11 mouse cellular contexts compared by ENCODE assay signal in genomic region chr10:8998758-8999398, GRCm38 (mm10).
DNase-seq lines count a peak whose midpoint lies in the region; ATAC-seq and TF ChIP-seq lines count a peak whose summit lies in the region.
"Had no signal": no experiment of that assay in that cellular context is flagged by ENCODE, and none has a peak within 500 bp of the region (broad histone marks: within the 10 kb centered on the region; RNA-seq: fewer than 3 reads in every experiment).

No protein-coding gene starts in this region.

- TF ChIP-seq POLR2A in limb, embryonic 14.5 days (IDR thresholded peaks at IDR 0.05; ENCODE audit: borderline replicate concordance, extremely low read depth, insufficient read depth, insufficient read length) = no peak

- 37% methylated on average over 5 of the region's 5 CpGs for WGBS in limb, embryonic 14.5 days
- 36% methylated on average over 5 of the region's 5 CpGs for WGBS in limb, embryonic 10.5 days
- 29% methylated on average over 5 of the region's 5 CpGs for WGBS in stomach, embryonic 15.5 days

- peaks cover 4% of the 10 kb centered on the region; the same call in 1 of the 2 replicates for H3K4me1 ChIP-seq in limb, embryonic 14.5 days (ENCODE audit: control insufficient read depth, insufficient read depth, low read length)
- H3K4me1 ChIP-seq in limb, embryonic 10.5 days = 0 out of 2 replicates have a peak, but pooled peaks cover 6% of the 10 kb centered on the region
- H3K4me1 ChIP-seq in stomach, embryonic 15.5 days = 0 out of 2 replicates have a peak, but pooled peaks cover 3% of the 10 kb centered on the region
- H3K4me1 ChIP-seq: hindbrain, embryonic 15.5 days had no signal

- intact Hi-C loops in heart, postnatal 25 days (cut with DNase I) = no loop called here

- no peak for DNase-seq in limb, embryonic 14.5 days (ENCODE audit: low spot score)
- DNase-seq in limb, embryonic 10.5 days (ENCODE audit: low spot score) = no peak
- peak; percentile 54 for DNase-seq in fibroblast of lung, adult 2 months (ENCODE audit: low read depth)
- DNase-seq in heart, postnatal 25 days (ENCODE audit: low spot score) = peak; percentile 2
- DNase-seq in frontal cortex, postnatal 14 days (ENCODE audit: low spot score in 2 of 2) = no peak
- no peak for DNase-seq in retina, postnatal 1 day
- DNase-seq in left cerebral cortex, adult 18-20 months (ENCODE audit: low spot score in 2 of 2) = no peak
- DNase-seq: cerebellum, adult 8-10 months had no signal

- no peaks in the 10 kb centered on the region for H3K36me3 ChIP-seq in limb, embryonic 14.5 days (ENCODE audit: control insufficient read depth, insufficient read depth, low read length)
- no peaks in the 10 kb centered on the region for H3K36me3 ChIP-seq in limb, embryonic 10.5 days
- H3K36me3 ChIP-seq in stomach, embryonic 15.5 days = no peaks in the 10 kb centered on the region
- H3K36me3 ChIP-seq: hindbrain, embryonic 15.5 days; limb, embryonic 13.5 days had no signal

- no peaks in the 10 kb centered on the region for H3K27me3 ChIP-seq in limb, embryonic 14.5 days (ENCODE audit: control insufficient read depth, insufficient read depth, low read length)
- H3K27me3 ChIP-seq in limb, embryonic 10.5 days (ENCODE audit: low read depth, poor library complexity, severe bottlenecking) = no peaks in the 10 kb centered on the region
- no peaks in the 10 kb centered on the region for H3K27me3 ChIP-seq in stomach, embryonic 15.5 days (replicated peaks)
- H3K27me3 ChIP-seq: hindbrain, embryonic 15.5 days; limb, embryonic 13.5 days had no signal

- no peak overlapping the region for H3K4me2 ChIP-seq in limb, embryonic 14.5 days (replicated peaks; ENCODE audit: low read depth, low read length, severe bottlenecking)
- H3K4me2 ChIP-seq in stomach, embryonic 15.5 days = no peak overlapping the region
- H3K4me2 ChIP-seq: hindbrain, embryonic 15.5 days; limb, embryonic 13.5 days had no signal

- no peak overlapping the region for H3K9ac ChIP-seq in limb, embryonic 14.5 days (ENCODE audit: low read depth, low read length, severe bottlenecking)
- no peak overlapping the region for H3K9ac ChIP-seq in stomach, embryonic 15.5 days
- H3K9ac ChIP-seq: hindbrain, embryonic 15.5 days; limb, embryonic 13.5 days had no signal

- no peaks in the 10 kb centered on the region for H3K9me3 ChIP-seq in limb, embryonic 14.5 days (ENCODE audit: control insufficient read depth, low read length)
- H3K9me3 ChIP-seq in limb, embryonic 10.5 days (replicated peaks) = no peaks in the 10 kb centered on the region
- no peaks in the 10 kb centered on the region for H3K9me3 ChIP-seq in stomach, embryonic 15.5 days
- H3K9me3 ChIP-seq: hindbrain, embryonic 15.5 days; limb, embryonic 13.5 days had no signal

- H3K4me3 ChIP-seq in limb, embryonic 14.5 days (replicated peaks; ENCODE audit: low read length) = no peak overlapping the region
- H3K4me3 ChIP-seq in limb, embryonic 10.5 days = no peak overlapping the region
- H3K4me3 ChIP-seq in stomach, embryonic 15.5 days (replicated peaks) = no peak overlapping the region
- H3K4me3 ChIP-seq: hindbrain, embryonic 15.5 days; limb, embryonic 13.5 days had no signal

- H3K27ac ChIP-seq in limb, embryonic 14.5 days (replicated peaks; ENCODE audit: low read depth, low read length) = no peak overlapping the region
- no peak overlapping the region for H3K27ac ChIP-seq in limb, embryonic 10.5 days
- H3K27ac ChIP-seq in stomach, embryonic 15.5 days = peak overlapping the region; percentile 62
- H3K27ac ChIP-seq: hindbrain, embryonic 15.5 days; limb, embryonic 13.5 days had no signal

- ATAC-seq in limb, embryonic 14.5 days (ENCODE audit: low FRiP score, low read depth) = 0 out of 2 replicates have a peak, but pooled peaks have one; percentile 23
- ATAC-seq in stomach, embryonic 15.5 days (ENCODE audit: insufficient read depth, low FRiP score, low read depth) = peak; percentile 56; the same call in 1 of the 2 replicates

Comparison
In these comparisons a context has a peak if more than half of its experiments do, and no peak if none do; other contexts are left out.
1. DNase-seq: peak in fibroblast of lung, adult 2 months (single experiment) and heart, postnatal 25 days (single experiment); none in limb, embryonic 14.5 days (single experiment), limb, embryonic 10.5 days (single experiment), frontal cortex, postnatal 14 days (0 of 2), retina, postnatal 1 day (single experiment) and left cerebral cortex, adult 18-20 months (0 of 2).